Mouse (Mus musculus) bone marrow macrophage, adult 2 months (primary cell): ENCODE measurements around the gene Ints14.

ENCODE experiments used
- CTCF ChIP-seq: IDR thresholded peaks from 2 replicates; pipeline ENCODE4 v1.5.1; 2012; ENCODE audit warnings: low read depth, mild to moderate bottlenecking, low read length, moderate library complexity
- POLR2A ChIP-seq: IDR thresholded peaks from 2 replicates; pipeline ENCODE4 v1.6.1; 2012; ENCODE audit warnings: mild to moderate bottlenecking, low read depth, low read length, borderline replicate concordance

- TF ChIP-seq CTCF (peak; percentile 82), POLR2A (peak; percentile 74; the same call in 1 of the 2 replicates)
Measured at GRCm38 (mm10) chr9:64960117-64960977, at the start of gene Ints14.
